Mouse (Mus musculus): ENCODE measurements around the gene Zfand3.

GRCm38 (mm10) chr17:30043163-30043822, 38.8 kb downstream of the Zfand3 start:
- TF ChIP-seq POLR2A (IDR thresholded peaks at IDR 0.05; ENCODE audit: borderline replicate concordance, extremely low read depth, insufficient read depth, insufficient read length, poor library complexity, severe bottlenecking) (no peak), CTCF (IDR thresholded peaks at IDR 0.05; ENCODE audit: borderline replicate concordance, extremely low read depth, insufficient read depth, insufficient read length) (no peak)
